Mouse (Mus musculus): ENCODE data around the gene Fam124a. TPM values are rescaled to one million over a fixed set of nuclear protein-coding genes. Genes with fewer than 3 reads are reported as not detected.
"Not testable (repeated sequence)": the region's sequence is repeated elsewhere in the genome, so short reads cannot be mapped to it uniquely, and the experiment has no call there.

Gene Fam124a
- total RNA-seq (2021) = 10 to 100 TPM; 25.4 TPM

- DNase-seq (ENCODE audit: low spot score in 2 of 2) = peak; percentile 82 to 84
- intact Hi-C loops (cut with DNase I) = loop anchor here (2.0 to 5.0 kb wide), 3 partner anchors 53 to 282 kb away; partner anchors contain the start of gene Wdfy2
These were observed at the start of gene Fam124a for GRCm38 (mm10) chr14:62555309-62555829. Fam124a (plus strand) TSS chr14:62555737.

GRCm38 (mm10) chr14:62506261-62506660 lies 49.3 kb upstream of the Fam124a start:
- intact Hi-C loops (cut with DNase I) = no loop called here

GRCm38 (mm10) chr14:62509350-62509749 lies 46.2 kb upstream of the Fam124a start:
- intact Hi-C loops (cut with DNase I) = no loop called here
- no peak for DNase-seq (ENCODE audit: low spot score in 2 of 2)

More at GRCm38 (mm10) chr14:62506261-62506660, 49.3 kb upstream of the Fam124a start:
- no peak for DNase-seq (ENCODE audit: low spot score in 2 of 2)

- intact Hi-C loops (cut with DNase I) = no loop called here
- no peak for DNase-seq (ENCODE audit: low spot score in 2 of 2)
These were observed 42.7 kb upstream of the Fam124a start for GRCm38 (mm10) chr14:62512845-62513244.

- DNase-seq (ENCODE audit: low spot score in 2 of 2) = no peak
These were observed 24.6 kb upstream of the Fam124a start for GRCm38 (mm10) chr14:62530951-62531350.

GRCm38 (mm10) chr14:62536127-62536526 lies 19.4 kb upstream of the Fam124a start:
- no peak for DNase-seq (ENCODE audit: low spot score in 2 of 2)
- intact Hi-C loops (cut with DNase I) = no loop called here

More at GRCm38 (mm10) chr14:62530951-62531350, 24.6 kb upstream of the Fam124a start:
- intact Hi-C loops (cut with DNase I) = no loop called here

GRCm38 (mm10) chr14:62536988-62537387 lies 18.5 kb upstream of the Fam124a start:
- no peak for DNase-seq (ENCODE audit: low spot score in 2 of 2)
- intact Hi-C loops (cut with DNase I) = no loop called here

GRCm38 (mm10) chr14:62539834-62540233 lies 15.7 kb upstream of the Fam124a start:
- intact Hi-C loops (cut with DNase I) = no loop called here
- DNase-seq (ENCODE audit: low spot score in 2 of 2) = peak; percentile 32 to 63

- no peak for DNase-seq (ENCODE audit: low spot score in 2 of 2)
- intact Hi-C loops (cut with DNase I) = no loop called here
These were observed 13.8 kb upstream of the Fam124a start for GRCm38 (mm10) chr14:62541751-62542150.

- intact Hi-C loops (cut with DNase I) = no loop called here
- no peak for DNase-seq (ENCODE audit: low spot score in 2 of 2)
These were observed 9.2 kb upstream of the Fam124a start for GRCm38 (mm10) chr14:62546296-62546695.

GRCm38 (mm10) chr14:62546746-62547145 lies 8.8 kb upstream of the Fam124a start:
- intact Hi-C loops (cut with DNase I) = no loop called here
- no peak for DNase-seq (ENCODE audit: low spot score in 2 of 2)

- intact Hi-C loops (cut with DNase I) = no loop called here
- DNase-seq (ENCODE audit: low spot score in 2 of 2) = no peak
These were observed 5.4 kb upstream of the Fam124a start for GRCm38 (mm10) chr14:62550121-62550520.

GRCm38 (mm10) chr14:62552771-62553170 lies 2.8 kb upstream of the Fam124a start:
- no peak for DNase-seq (ENCODE audit: low spot score in 2 of 2)
- intact Hi-C loops (cut with DNase I) = no loop called here

GRCm38 (mm10) chr14:62553786-62554185 lies 1.8 kb upstream of the Fam124a start:
- intact Hi-C loops (cut with DNase I) = loop anchor here (2.0 kb wide), 1 partner anchor 55 kb away; no protein-coding TSS in a partner anchor
- DNase-seq (ENCODE audit: low spot score in 2 of 2) = no peak

- intact Hi-C loops (cut with DNase I) = loop anchor here (2.0 to 5.0 kb wide), 3 partner anchors 53 to 281 kb away; partner anchors contain the start of gene Wdfy2
- peak; percentile 31 to 37 for DNase-seq (ENCODE audit: low spot score in 2 of 2)
These were observed 588 bp downstream of the Fam124a start for GRCm38 (mm10) chr14:62555840-62556810.

- intact Hi-C loops (cut with DNase I) = loop anchor here (5.0 kb wide), 2 partner anchors 65 to 280 kb away; partner anchors contain the start of gene Wdfy2
- no peak for DNase-seq (ENCODE audit: low spot score in 2 of 2)
These were observed 1.6 kb downstream of the Fam124a start for GRCm38 (mm10) chr14:62557111-62557510.

- peak; percentile 54 to 73 for DNase-seq (ENCODE audit: low spot score in 2 of 2)
- intact Hi-C loops (cut with DNase I) = no loop called here
These were observed 6.6 kb downstream of the Fam124a start for GRCm38 (mm10) chr14:62561875-62562748.

GRCm38 (mm10) chr14:62563679-62564078 lies 8.1 kb downstream of the Fam124a start:
- no peak for DNase-seq (ENCODE audit: low spot score in 2 of 2)
- intact Hi-C loops (cut with DNase I) = no loop called here

GRCm38 (mm10) chr14:62566821-62567220 lies 11.3 kb downstream of the Fam124a start, which contains the start of gene Gm4131:
Gm4131 (minus strand) TSS chr14:62566921.
- DNase-seq (ENCODE audit: low spot score in 2 of 2); intact Hi-C loops (cut with DNase I): not testable (repeated sequence)

Measured in left cerebral cortex, postnatal 25 days (tissue).